Comparison of ENCODE assay signal across 8 mouse cellular contexts in genomic region chr5:34336775-34337450, GRCm38 (mm10). TPM values are rescaled to one million over a fixed set of nuclear protein-coding genes. Genes with fewer than 3 reads are reported as not detected.
DNase-seq lines count a peak whose midpoint lies in the region; ATAC-seq and TF ChIP-seq lines count a peak whose summit lies in the region.

No protein-coding gene starts in this region.

- H3K9ac ChIP-seq in forebrain, embryonic 12.5 days, result peak overlapping the region; percentile 98

- peak overlapping the region; percentile 97 for H3K27ac ChIP-seq in forebrain, embryonic 12.5 days
- peak overlapping the region; percentile 98 for H3K27ac ChIP-seq in hindbrain, embryonic 10.5 days

- under 1% methylated on average over 42 of the region's 42 CpGs for WGBS in forebrain, embryonic 12.5 days
- WGBS in hindbrain, embryonic 10.5 days, result under 1% methylated on average over 42 of the region's 42 CpGs

- TF ChIP-seq CTCF in G1E (IDR thresholded peaks at IDR 0.05; ENCODE audit: low read depth, low read length), result no peak

- peak overlapping the region; percentile 94 for H3K4me3 ChIP-seq in G1E (ENCODE audit: low read depth, low read length)
- H3K4me3 ChIP-seq in forebrain, embryonic 12.5 days (replicated peaks), result peak overlapping the region; percentile 97
- H3K4me3 ChIP-seq in hindbrain, embryonic 10.5 days, result peak overlapping the region; percentile 98

- H3K4me2 ChIP-seq in forebrain, embryonic 12.5 days, result peak overlapping the region; percentile 88

- no peak for ATAC-seq in G1E (ENCODE audit: extremely low read depth, insufficient number of reproducible peaks, low FRiP score, poor library complexity, severe bottlenecking)
- ATAC-seq in forebrain, embryonic 12.5 days (ENCODE audit: low FRiP score), result peak; percentile 42
- peak; percentile 56 for ATAC-seq in megakaryocyte, adult 5-6 weeks (ENCODE audit: poor library complexity, severe bottlenecking)

- no peaks in the 10 kb centered on the region for H3K27me3 ChIP-seq in G1E (ENCODE audit: insufficient read depth, low read length)
- H3K27me3 ChIP-seq in forebrain, embryonic 12.5 days, result no peaks in the 10 kb centered on the region
- H3K27me3 ChIP-seq in hindbrain, embryonic 10.5 days (ENCODE audit: insufficient read depth, poor library complexity, severe bottlenecking), result no peaks in the 10 kb centered on the region

- H3K36me3 ChIP-seq in G1E (replicated peaks), result peaks cover 30% of the 10 kb centered on the region
- H3K36me3 ChIP-seq in forebrain, embryonic 12.5 days (replicated peaks), result 0 out of 2 replicates have a peak, but pooled peaks cover 4% of the 10 kb centered on the region
- H3K36me3 ChIP-seq in hindbrain, embryonic 10.5 days, result peaks cover 21% of the 10 kb centered on the region

- H3K4me1 ChIP-seq in G1E (ENCODE audit: insufficient read depth, low read depth, low read length), result peaks cover 46% of the 10 kb centered on the region
- peaks cover 20% of the 10 kb centered on the region for H3K4me1 ChIP-seq in forebrain, embryonic 12.5 days
- peaks cover 22% of the 10 kb centered on the region for H3K4me1 ChIP-seq in hindbrain, embryonic 10.5 days (replicated peaks)

- peak; percentile 74 for DNase-seq in G1E (ENCODE audit: low spot score)
- DNase-seq in brain, adult 2 months (ENCODE audit: low read depth, low spot score), result peak; percentile 32
- DNase-seq in hindbrain, embryonic 10.5 days (ENCODE audit: low spot score), result peak; percentile 77
- peak; percentile 17 to 33 for DNase-seq in layer of hippocampus, postnatal 25 days (ENCODE audit: extremely low spot score in 1 of 2, low spot score in 1 of 2)
- DNase-seq in right cerebral cortex, adult 2 months (ENCODE audit: low spot score in 2 of 2), result peak; percentile 33 to 36
- peak; percentile 53 for DNase-seq in urinary bladder, adult 2 months (ENCODE audit: low spot score)

- no peaks in the 10 kb centered on the region for H3K9me3 ChIP-seq in G1E (replicated peaks)
- no peaks in the 10 kb centered on the region for H3K9me3 ChIP-seq in forebrain, embryonic 12.5 days
- no peaks in the 10 kb centered on the region for H3K9me3 ChIP-seq in hindbrain, embryonic 10.5 days

RNA-seq across cellular contexts. Expression of gene Rnf4, which starts 0.8 kb away (rescaled TPM):
- total RNA-seq in G1E (2014; fragmentation: Nextera tagmentation) (196 and 202 TPM in 2 replicates), G1E (2017) (161 TPM in 2 replicates)
- polyA plus RNA-seq in G1E (2012), result 32.0 and 41.8 TPM in 2 replicates
- polyA plus RNA-seq in forebrain, embryonic 12.5 days (2016; fragmentation: Nextera tagmentation; extraction: Ambion mirVana), result 178 and 180 TPM in 2 replicates
- 181 and 193 TPM in 2 replicates for polyA plus RNA-seq in hindbrain, embryonic 10.5 days (2016; fragmentation: Nextera tagmentation; extraction: Ambion mirVana)
- total RNA-seq in layer of hippocampus, postnatal 25 days (2021), result 10 to 100 TPM; 74.7 to 80.3 TPM
- total RNA-seq in megakaryocyte, adult 5-6 weeks (2015), result 75.7 and 86.1 TPM in 2 replicates
- 79.6 and 82.8 TPM in 2 replicates for total RNA-seq in megakaryocyte, adult 5-6 weeks (2017)
- 95.1 and 121 TPM in 2 replicates for polyA plus RNA-seq in urinary bladder, adult 2 months (2012; rRNA removed)

RNA-seq across cellular contexts. Expression of gene Fam193a, which starts 32.8 kb away (rescaled TPM):
- total RNA-seq in G1E (2014; fragmentation: Nextera tagmentation), result 71.3 and 74.9 TPM in 2 replicates
- total RNA-seq in G1E (2017), result 24.3 TPM in 2 replicates
- 14.7 and 17.4 TPM in 2 replicates for polyA plus RNA-seq in G1E (2012)
- 17.8 and 19.9 TPM in 2 replicates for polyA plus RNA-seq in forebrain, embryonic 12.5 days (2016; fragmentation: Nextera tagmentation; extraction: Ambion mirVana)
- polyA plus RNA-seq in hindbrain, embryonic 10.5 days (2016; fragmentation: Nextera tagmentation; extraction: Ambion mirVana), result 13.2 and 13.3 TPM in 2 replicates
- total RNA-seq in layer of hippocampus, postnatal 25 days (2021), result 10 to 100 TPM; 37.0 to 42.2 TPM
- total RNA-seq in megakaryocyte, adult 5-6 weeks (2015), result 33.4 and 40.0 TPM in 2 replicates
- total RNA-seq in megakaryocyte, adult 5-6 weeks (2017), result 43.0 and 44.8 TPM in 2 replicates
- polyA plus RNA-seq in urinary bladder, adult 2 months (2012; rRNA removed), result 17.1 and 21.2 TPM in 2 replicates

RNA-seq across cellular contexts. Expression of gene Cfap99, which starts 48.5 kb away (rescaled TPM):
- total RNA-seq in G1E (2014; fragmentation: Nextera tagmentation) (not detected in 2 replicates), G1E (2017) (not detected in 2 replicates)
- not detected in 2 replicates for polyA plus RNA-seq in G1E (2012)
- polyA plus RNA-seq in forebrain, embryonic 12.5 days (2016; fragmentation: Nextera tagmentation; extraction: Ambion mirVana), result not detected in 2 replicates
- not detected in 2 replicates for polyA plus RNA-seq in hindbrain, embryonic 10.5 days (2016; fragmentation: Nextera tagmentation; extraction: Ambion mirVana)
- total RNA-seq in layer of hippocampus, postnatal 25 days (2021), result under 1 TPM; 0.20 to 0.66 TPM
- total RNA-seq in megakaryocyte, adult 5-6 weeks (2015), result 0.56 and 0.57 TPM in 2 replicates
- 1.2 and 1.9 TPM in 2 replicates for total RNA-seq in megakaryocyte, adult 5-6 weeks (2017)
- 0.07 and 0.28 TPM in 2 replicates for polyA plus RNA-seq in urinary bladder, adult 2 months (2012; rRNA removed)

RNA-seq across cellular contexts. Expression of gene Zfyve28, which starts 48.7 kb away (rescaled TPM):
- not detected in 2 replicates for total RNA-seq in G1E (2014; fragmentation: Nextera tagmentation)
- total RNA-seq in G1E (2017), result 0.05 TPM in 1 of 2 replicates, not detected in the other
- not detected in 2 replicates for polyA plus RNA-seq in G1E (2012)
- 2.1 and 2.6 TPM in 2 replicates for polyA plus RNA-seq in forebrain, embryonic 12.5 days (2016; fragmentation: Nextera tagmentation; extraction: Ambion mirVana)
- polyA plus RNA-seq in hindbrain, embryonic 10.5 days (2016; fragmentation: Nextera tagmentation; extraction: Ambion mirVana), result 1.3 and 2.0 TPM in 2 replicates
- total RNA-seq in layer of hippocampus, postnatal 25 days (2021), result 10 to 100 TPM; 25.6 to 32.4 TPM
- total RNA-seq in megakaryocyte, adult 5-6 weeks (2015), result 2.3 and 3.8 TPM in 2 replicates
- total RNA-seq in megakaryocyte, adult 5-6 weeks (2017), result 4.8 and 5.5 TPM in 2 replicates
- polyA plus RNA-seq in urinary bladder, adult 2 months (2012; rRNA removed), result 3.8 and 4.1 TPM in 2 replicates

Comparison
In these comparisons a context has a peak if more than half of its experiments do, and no peak if none do; other contexts are left out.
1. DNase-seq: peak in every context shown above with its lines; median percentile 77 in hindbrain, embryonic 10.5 days; 74 in G1E; 53 in urinary bladder, adult 2 months; 34 in right cerebral cortex, adult 2 months; 32 in brain, adult 2 months; 25 in layer of hippocampus, postnatal 25 days.